Mouse (Mus musculus) cerebellum, postnatal 14 days (tissue): ENCODE measurements around the gene Chd9.

ENCODE experiments used
- DNase-seq, 2 experiments: peaks; one replicate each; pipeline ENCODE4 v3.0.0; 2021; ENCODE audit warnings: mixed read lengths in 2 of 2

Gene Chd9

GRCm38 (mm10) chr8:90839725-90840714 lies 11.9 kb downstream of the Chd9 start:
- DNase-seq, result no peak

DNA sequence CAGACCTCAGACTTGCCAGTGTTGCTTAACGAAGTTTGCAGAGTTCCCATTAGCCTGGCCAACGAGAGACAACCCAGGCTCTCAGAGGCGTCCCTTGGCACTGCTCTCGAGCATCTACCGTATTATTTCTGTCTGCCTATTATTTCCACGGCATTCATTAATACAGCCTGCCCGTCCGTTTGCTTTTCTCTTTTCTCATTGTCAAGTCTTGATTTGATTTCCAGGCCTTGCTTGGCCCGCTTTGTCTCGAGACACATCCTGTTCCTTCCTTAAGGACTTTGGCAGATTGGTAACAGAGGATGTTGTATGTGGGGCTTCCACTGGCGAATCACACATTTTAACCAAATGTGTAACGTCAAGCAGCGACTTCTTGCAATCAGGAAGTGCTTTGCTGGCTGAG lies 13.2 kb downstream of the Chd9 start:
- no peak for DNase-seq

DNA sequence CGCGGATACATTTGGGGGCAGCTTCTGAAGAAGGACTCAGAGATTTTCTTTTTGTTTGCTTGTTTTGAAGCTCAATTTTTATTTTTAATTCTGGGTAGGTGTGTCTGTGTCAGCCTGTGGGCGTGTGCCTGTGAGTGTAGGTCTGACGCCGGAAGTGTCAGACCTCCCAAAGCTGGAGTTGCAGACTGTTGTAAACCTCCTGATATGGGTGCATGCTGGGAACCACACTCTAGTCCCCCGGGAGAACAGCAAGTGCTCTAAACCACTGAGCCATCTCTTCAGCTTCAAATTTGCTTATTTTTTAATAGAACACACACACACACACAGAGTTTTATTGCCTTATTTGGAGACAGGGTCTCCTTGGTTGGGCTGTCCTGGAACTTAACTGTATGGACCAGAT lies 15.0 kb downstream of the Chd9 start:
- no peak for DNase-seq

DNA sequence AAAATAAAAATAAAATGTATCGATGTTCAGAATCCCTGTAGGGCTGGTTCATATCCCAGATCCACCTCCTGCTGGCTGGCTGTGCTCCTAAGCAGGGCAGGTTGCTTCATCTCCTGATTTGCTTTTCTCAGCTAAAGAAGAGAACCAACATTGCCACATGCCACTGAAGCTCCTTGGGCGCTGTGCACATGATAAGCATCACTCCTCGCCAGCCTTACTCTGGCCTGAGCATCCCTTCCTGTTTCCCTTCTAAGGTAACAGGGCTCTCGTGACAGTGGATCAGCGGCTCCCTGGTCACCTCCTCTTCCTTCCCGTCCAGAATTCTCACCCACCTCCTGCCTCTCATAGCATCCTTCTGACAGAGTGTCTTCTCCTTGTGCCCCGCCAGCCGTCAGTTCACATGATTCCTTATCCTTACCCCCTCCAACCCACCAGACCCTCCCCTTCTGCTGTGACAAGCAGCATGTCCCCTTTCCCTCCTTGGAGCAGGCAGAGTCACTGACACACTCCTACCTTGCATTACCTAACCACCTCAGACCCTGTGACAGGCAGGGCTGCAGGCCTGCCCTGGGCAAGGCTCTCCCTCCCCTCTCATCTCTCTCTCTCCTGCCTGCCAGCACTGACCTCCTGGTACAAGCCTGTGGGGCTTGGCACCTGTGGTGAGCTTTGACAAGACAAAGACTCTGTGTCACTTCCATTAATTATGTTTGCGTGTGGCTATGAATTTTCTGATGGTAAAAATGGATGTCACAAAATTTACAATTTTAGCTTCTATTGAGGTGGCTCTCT lies 16.2 kb downstream of the Chd9 start:
- DNase-seq, result peak in 1 of 2 experiments; percentile 25

- DNase-seq, result no peak
These were observed 19.8 kb downstream of the Chd9 start for GRCm38 (mm10) chr8:90847980-90848379.

GRCm38 (mm10) chr8:90849462-90850050 lies 21.4 kb downstream of the Chd9 start:
- peak in 1 of 2 experiments; percentile 41 for DNase-seq

- DNase-seq, result no peak
These were observed 23.4 kb downstream of the Chd9 start for GRCm38 (mm10) chr8:90851544-90851943.

GRCm38 (mm10) chr8:90853971-90854670 lies 26.0 kb downstream of the Chd9 start:
- no peak for DNase-seq

DNA sequence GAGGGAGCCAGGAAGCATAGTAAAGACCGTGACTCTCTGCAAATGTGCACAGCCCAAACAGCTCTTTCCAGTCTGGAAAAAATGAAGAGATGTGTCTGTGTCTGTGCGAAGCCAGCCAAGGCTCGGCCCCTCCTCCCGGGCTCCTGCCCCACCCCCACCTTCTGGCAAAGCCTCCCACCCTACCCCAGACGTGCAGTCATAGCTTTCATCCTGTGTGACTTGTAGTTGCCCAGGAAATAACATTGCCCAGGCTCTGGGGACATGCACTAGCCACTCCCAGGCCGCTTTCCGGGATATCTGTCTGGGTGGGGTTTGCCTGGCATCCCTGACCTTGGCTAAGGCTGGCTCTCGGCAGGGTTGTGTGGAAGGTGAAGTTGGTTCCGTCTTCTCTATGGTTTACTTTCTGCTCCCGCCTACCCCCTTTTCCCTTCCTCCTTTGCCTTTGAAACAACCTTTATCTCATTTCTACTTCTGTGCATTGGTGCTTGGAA lies 26.6 kb downstream of the Chd9 start:
- DNase-seq, result peak in 1 of 2 experiments; percentile 44

- no peak for DNase-seq
These were observed 28.0 kb downstream of the Chd9 start for GRCm38 (mm10) chr8:90856171-90856570.

- DNase-seq, result no peak
These were observed 28.8 kb downstream of the Chd9 start for GRCm38 (mm10) chr8:90856952-90857351.

DNA sequence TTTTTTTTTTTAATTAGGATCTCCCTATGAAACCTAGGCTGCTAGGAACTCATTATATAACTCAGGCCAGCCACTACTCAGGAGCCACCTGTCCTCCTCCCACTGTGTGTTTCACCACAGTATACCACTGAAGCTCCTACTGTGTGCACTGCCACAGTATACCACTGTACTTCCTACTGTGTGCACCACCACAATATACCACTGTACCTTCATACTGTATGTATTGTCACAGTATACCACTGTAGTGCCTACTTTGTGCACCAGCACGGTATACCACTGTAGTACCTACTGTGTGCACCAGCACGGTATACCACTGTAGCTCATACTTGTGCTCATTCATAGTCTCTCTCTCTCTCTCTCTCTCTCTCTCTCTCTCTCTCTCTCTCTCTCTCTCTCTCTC lies 29.9 kb downstream of the Chd9 start:
- no peak for DNase-seq

GRCm38 (mm10) chr8:90861266-90861944 lies 33.3 kb downstream of the Chd9 start:
- DNase-seq, result peak; percentile 81 to 83

GRCm38 (mm10) chr8:90862038-90862437 lies 33.9 kb downstream of the Chd9 start:
- DNase-seq, result peak; percentile 59 to 61

- no peak for DNase-seq
These were observed 38.9 kb downstream of the Chd9 start for GRCm38 (mm10) chr8:90867061-90867460.

- DNase-seq, result no peak
These were observed 39.8 kb downstream of the Chd9 start for GRCm38 (mm10) chr8:90867911-90868310.

- DNase-seq, result peak in 1 of 2 experiments; percentile 19
These were observed 40.2 kb downstream of the Chd9 start for GRCm38 (mm10) chr8:90868334-90868733.

DNA sequence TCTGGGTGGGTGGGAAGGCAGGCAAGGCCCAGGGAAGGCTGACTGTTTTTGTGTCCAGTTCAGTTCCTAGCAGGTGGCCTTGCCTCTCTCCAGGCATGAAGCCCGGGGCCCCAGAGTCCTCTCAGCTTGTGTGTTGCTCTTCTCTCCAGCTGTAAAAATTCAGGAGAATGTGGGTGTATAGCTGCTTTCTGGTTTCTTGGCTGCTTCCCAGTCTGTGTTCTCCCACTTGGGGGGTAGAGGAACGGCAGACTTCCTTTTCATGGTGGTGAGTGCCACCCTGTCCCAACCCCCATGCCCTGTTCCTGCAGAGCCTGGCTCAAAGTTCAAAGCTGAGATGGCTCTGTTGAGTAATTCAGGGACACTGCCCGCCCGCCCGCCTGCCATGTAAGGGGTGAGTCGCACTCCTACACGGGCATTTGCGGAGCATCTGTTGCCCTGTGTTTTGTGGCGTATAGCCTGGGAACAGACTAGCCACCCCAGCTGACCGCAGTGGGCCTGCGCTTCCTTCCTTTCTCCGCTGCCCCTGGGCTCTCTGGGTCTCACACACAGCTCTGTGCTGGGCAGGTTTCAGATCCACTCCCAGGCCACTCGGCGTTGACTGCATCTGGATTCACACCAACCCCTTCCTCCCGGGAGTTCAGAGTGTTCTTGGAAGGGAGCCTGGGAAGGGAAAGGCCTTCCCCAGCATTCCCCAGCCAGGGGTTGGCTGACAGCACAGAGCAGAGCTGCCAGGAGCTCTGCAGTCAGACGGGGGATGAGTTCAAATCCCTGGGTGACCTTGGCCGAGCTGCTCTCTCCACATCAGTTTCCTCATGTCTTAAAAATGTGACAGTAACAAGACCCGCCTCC lies 41.1 kb downstream of the Chd9 start:
- peak; percentile 64 to 70 for DNase-seq

DNA sequence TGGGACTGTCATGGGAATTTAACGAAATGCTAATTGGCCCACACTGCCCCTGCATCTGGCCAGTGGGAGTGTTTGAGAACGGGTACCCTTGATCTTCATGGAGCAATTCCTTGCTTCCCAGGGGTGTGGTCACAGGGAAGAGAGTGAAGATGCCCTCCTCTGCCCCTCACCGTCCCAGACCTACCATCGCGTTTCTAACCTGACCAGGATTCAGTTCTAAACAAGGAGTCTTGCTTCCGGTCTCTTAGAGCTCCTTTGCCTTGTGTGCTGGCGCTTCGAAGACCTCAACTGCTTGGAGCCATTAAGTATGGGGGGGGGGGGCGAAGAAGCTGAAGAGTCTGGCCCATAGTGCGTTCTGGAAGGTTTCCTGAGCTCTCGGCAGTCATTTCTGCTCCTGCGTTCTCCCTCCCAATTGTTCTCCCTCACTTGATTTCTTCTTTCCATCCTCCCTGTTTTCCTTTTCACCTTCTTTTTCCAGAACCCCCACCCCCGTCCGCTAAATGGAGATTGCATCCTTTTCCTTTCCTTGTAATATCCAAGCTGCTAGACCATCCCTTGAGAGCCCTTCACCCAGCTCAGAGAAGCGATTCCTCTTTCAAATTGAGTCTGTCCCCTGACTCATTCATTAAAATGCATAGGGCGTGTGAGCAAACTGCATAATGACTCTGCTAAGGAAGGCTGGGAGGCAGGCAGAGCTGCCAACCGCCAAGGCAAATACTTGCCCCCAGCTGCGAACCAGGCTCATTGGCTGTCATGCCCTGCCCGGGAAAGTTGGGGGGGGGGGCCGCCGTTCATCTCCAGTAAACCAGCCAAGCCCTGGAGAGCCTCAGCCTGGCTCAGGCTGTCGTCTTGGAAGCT lies 42.0 kb downstream of the Chd9 start:
- DNase-seq, result peak; percentile 77 to 80
